In genomic region chr9:40757685-40758270, GRCm38 (mm10) we compare ENCODE assay signal across 9 mouse cellular contexts. TPM values are rescaled to one million over a fixed set of nuclear protein-coding genes. Genes with fewer than 3 reads are reported as not detected.
A peak's percentile ranks its signal among the peaks of the same experiment; 100 is the strongest.
DNase-seq lines count a peak whose midpoint lies in the region; ATAC-seq and TF ChIP-seq lines count a peak whose summit lies in the region.
"Had no signal": no experiment of that assay in that cellular context is flagged by ENCODE, and none has a peak within 500 bp of the region (broad histone marks: within the 10 kb centered on the region; RNA-seq: fewer than 3 reads in every experiment).

No protein-coding gene starts in this region.

- peak overlapping the region; percentile 59 for H3K4me2 ChIP-seq in heart, embryonic 14.5 days (ENCODE audit: low read length)
- H3K4me2 ChIP-seq in kidney, postnatal 0 days (ENCODE audit: low read length), result peak overlapping the region; percentile 59

- peaks cover 18% of the 10 kb centered on the region for H3K4me1 ChIP-seq in forebrain, embryonic 10.5 days
- peaks cover 11 to 13% of the 10 kb centered on the region in 2 experiments for H3K4me1 ChIP-seq in heart, embryonic 14.5 days (ENCODE audit: control insufficient read depth in 2 of 2, insufficient read depth in 2 of 2, low read length in 2 of 2)
- H3K4me1 ChIP-seq in kidney, postnatal 0 days (replicated peaks; ENCODE audit: insufficient read depth, low read length), result peaks cover 5% of the 10 kb centered on the region
- no peaks in the 10 kb centered on the region for H3K4me1 ChIP-seq in liver, adult 2 months (ENCODE audit: control insufficient read depth, insufficient read depth, low read length)

- peak; percentile 84 for TF ChIP-seq CTCF in brain, embryonic 14.5 days (IDR thresholded peaks at IDR 0.05; ENCODE audit: borderline replicate concordance, extremely low read depth, insufficient read depth, insufficient read length)
- TF ChIP-seq CTCF in kidney, postnatal 0 days (IDR thresholded peaks at IDR 0.05; ENCODE audit: low read depth), result peak; percentile 85
- peak; percentile 59 for TF ChIP-seq CTCF in liver, adult 2 months (IDR thresholded peaks at IDR 0.05; ENCODE audit: low read depth, low read length)

- TF ChIP-seq POLR2A in brain, embryonic 14.5 days (IDR thresholded peaks at IDR 0.05; ENCODE audit: borderline replicate concordance, extremely low read depth, insufficient read depth, insufficient read length, poor library complexity, severe bottlenecking), result no peak
- TF ChIP-seq POLR2A in liver, adult 2 months (IDR thresholded peaks at IDR 0.05; ENCODE audit: extremely low read depth, insufficient read depth, low read length), result no peak

- H3K9ac ChIP-seq in heart, embryonic 14.5 days (ENCODE audit: low read length), result peak overlapping the region; percentile 64
- H3K9ac ChIP-seq in kidney, postnatal 0 days (ENCODE audit: low read depth, low read length), result 0 out of 2 replicates have a peak overlapping the region, but pooled peaks have one; percentile 27
- 0 out of 2 replicates have a peak overlapping the region, but pooled peaks have one; percentile 1 for H3K9ac ChIP-seq in liver, adult 2 months (ENCODE audit: low read depth, low read length)

- H3K79me2 ChIP-seq in liver, adult 2 months (ENCODE audit: control insufficient read depth, insufficient read depth, low read length), result no peaks in the 10 kb centered on the region

- peak overlapping the region; percentile 77 for H3K27ac ChIP-seq in forebrain, embryonic 10.5 days
- H3K27ac ChIP-seq in heart, embryonic 14.5 days (replicated peaks in 1 of 2; ENCODE audit: control insufficient read depth in 1 of 2, insufficient read depth in 1 of 2, low read depth in 2 of 2, low read length in 2 of 2), result peak overlapping the region; percentile 48 to 84
- peak overlapping the region; percentile 47; the same call in 1 of the 2 replicates for H3K27ac ChIP-seq in kidney, postnatal 0 days
- H3K27ac ChIP-seq in liver, adult 2 months (replicated peaks; ENCODE audit: insufficient read depth, low read depth, low read length), result 0 out of 2 replicates have a peak overlapping the region, but pooled peaks have one; percentile 2

- ATAC-seq in heart, embryonic 14.5 days (ENCODE audit: insufficient number of reproducible peaks, insufficient read depth, low FRiP score, low read depth), result peak; percentile 85
- ATAC-seq in kidney, postnatal 0 days (replicated peaks; ENCODE audit: low FRiP score, low read depth), result peak; percentile 83
- peak; percentile 82 for ATAC-seq in monocyte, adult 5-6 weeks (replicated peaks; ENCODE audit: insufficient number of reproducible peaks, low FRiP score, low TSS enrichment, poor library complexity, severe bottlenecking)

- no peaks in the 10 kb centered on the region for H3K36me3 ChIP-seq in forebrain, embryonic 10.5 days (replicated peaks)
- H3K36me3 ChIP-seq in heart, embryonic 14.5 days (ENCODE audit: control insufficient read depth, insufficient read depth, low read length), result no peaks in the 10 kb centered on the region
- H3K36me3 ChIP-seq in kidney, postnatal 0 days (ENCODE audit: insufficient read depth, low read length), result peaks cover 4% of the 10 kb centered on the region; the same call in 1 of the 2 replicates
- H3K36me3 ChIP-seq in liver, adult 2 months (ENCODE audit: control insufficient read depth, insufficient read depth, low read length), result no peaks in the 10 kb centered on the region

- no peaks in the 10 kb centered on the region for H3K27me3 ChIP-seq in forebrain, embryonic 10.5 days (ENCODE audit: poor library complexity, severe bottlenecking)
- H3K27me3 ChIP-seq in heart, embryonic 14.5 days (ENCODE audit: control insufficient read depth, insufficient read depth, low read length), result no peaks in the 10 kb centered on the region
- no peaks in the 10 kb centered on the region for H3K27me3 ChIP-seq in kidney, postnatal 0 days (ENCODE audit: insufficient read depth, low read length)
- no peaks in the 10 kb centered on the region for H3K27me3 ChIP-seq in liver, adult 2 months (ENCODE audit: control insufficient read depth, insufficient read depth, low read length)

- WGBS in forebrain, embryonic 10.5 days, result 13% methylated on average over 22 of the region's 22 CpGs
- 10% methylated on average over 22 of the region's 22 CpGs for WGBS in heart, embryonic 14.5 days
- 10% methylated on average over 21 of the region's 22 CpGs for WGBS in kidney, postnatal 0 days
- 15% methylated on average over 22 of the region's 22 CpGs for WGBS in liver, adult 2 months

- DNase-seq in CD4-positive, CD25-positive, alpha-beta regulatory T cell, adult 2 months (ENCODE audit: low read depth, low spot score), result peak; percentile 83
- peak; percentile 96 for DNase-seq in brain, embryonic 14.5 days (ENCODE audit: low read depth)
- DNase-seq in forebrain, embryonic 10.5 days (ENCODE audit: extremely low spot score, low spot score), result peak; percentile 77
- DNase-seq in kidney, postnatal 0 days (ENCODE audit: low spot score), result peak; percentile 96
- DNase-seq in liver, adult 2 months (ENCODE audit: extremely low read depth, low read depth, low spot score), result no peak
- peak; percentile 13 to 40 for DNase-seq in spleen, postnatal 14 days (ENCODE audit: low spot score in 2 of 2)

- peak overlapping the region; percentile 50 for H3K4me3 ChIP-seq in forebrain, embryonic 10.5 days
- peak overlapping the region; percentile 15 to 20; a peak in 3 of 4 replicates for H3K4me3 ChIP-seq in heart, embryonic 14.5 days (ENCODE audit: control insufficient read depth in 1 of 2, insufficient read depth in 1 of 2, low read depth in 1 of 2, low read length in 2 of 2)
- H3K4me3 ChIP-seq in kidney, postnatal 0 days (replicated peaks; ENCODE audit: low read depth, low read length), result peak overlapping the region; percentile 22; the same call in 1 of the 2 replicates
- H3K4me3 ChIP-seq in liver, adult 2 months (ENCODE audit: insufficient read depth, low read depth, low read length), result no peak overlapping the region
- H3K4me3 ChIP-seq: erythroblast, embryonic 14.5 days had no signal

- no peaks in the 10 kb centered on the region for H3K9me3 ChIP-seq in forebrain, embryonic 10.5 days
- H3K9me3 ChIP-seq in heart, embryonic 14.5 days (ENCODE audit: control insufficient read depth, low read length), result no peaks in the 10 kb centered on the region
- no peaks in the 10 kb centered on the region for H3K9me3 ChIP-seq in kidney, postnatal 0 days (replicated peaks; ENCODE audit: low read length)

RNA-seq across cellular contexts. Expression of gene Hspa8, which starts 43.0 kb away (rescaled TPM):
- polyA plus RNA-seq in brain, embryonic 14.5 days (2012; rRNA removed), result 2,783 and 3,166 TPM in 2 replicates
- polyA plus RNA-seq in forebrain, embryonic 10.5 days (2016; fragmentation: Nextera tagmentation; extraction: Ambion mirVana), result 3,411 and 3,929 TPM in 2 replicates
- polyA plus RNA-seq in heart, embryonic 14.5 days (2014; fragmentation: Nextera tagmentation; extraction: Ambion mirVana), result 1,682 and 1,761 TPM in 2 replicates
- polyA plus RNA-seq in kidney, postnatal 0 days (2015; fragmentation: Nextera tagmentation; extraction: Ambion mirVana), result 1,937 and 2,022 TPM in 2 replicates
- 1,567 and 2,371 TPM in 2 replicates for total RNA-seq in liver, adult 2 months (2014; rRNA removed)
- polyA plus RNA-seq in liver, adult 2 months (2012; rRNA removed), result 1,896 and 1,951 TPM in 2 replicates
- total RNA-seq in monocyte, adult 5-6 weeks (2017), result 2,780 to 3,802 TPM (median 3,103 TPM) in 3 replicates

Comparison
In these comparisons a context has a peak if more than half of its experiments do, and no peak if none do; other contexts are left out.
1. H3K27ac ChIP-seq: peak in every context shown above with its lines; median percentile 77 in forebrain, embryonic 10.5 days; 66 in heart, embryonic 14.5 days; 47 in kidney, postnatal 0 days; 2 in liver, adult 2 months.
2. H3K9ac ChIP-seq: peak in every context shown above with its lines; median percentile 64 in heart, embryonic 14.5 days; 27 in kidney, postnatal 0 days; 1 in liver, adult 2 months.